Mouse (Mus musculus): ENCODE data around the gene Gm3269. TPM values are rescaled to one million over a fixed set of nuclear protein-coding genes. Genes with fewer than 3 reads are reported as not detected.

Gm3269 gene
- polyA plus RNA-seq (2017; shearing (Covaris generic)), result not detected

GRCm38 (mm10) chr14:4837806-4838205 is at the start of gene Gm3269:
Gene Gm3269, plus strand, starts transcription at chr14:4838106.

GRCm38 (mm10) chr14:4855299-4855980 is 17.5 kb downstream of the Gm3269 start, which contains the start of gene Gm3264:
Gene Gm3264, plus strand, starts transcription at chr14:4855576.

DNA sequence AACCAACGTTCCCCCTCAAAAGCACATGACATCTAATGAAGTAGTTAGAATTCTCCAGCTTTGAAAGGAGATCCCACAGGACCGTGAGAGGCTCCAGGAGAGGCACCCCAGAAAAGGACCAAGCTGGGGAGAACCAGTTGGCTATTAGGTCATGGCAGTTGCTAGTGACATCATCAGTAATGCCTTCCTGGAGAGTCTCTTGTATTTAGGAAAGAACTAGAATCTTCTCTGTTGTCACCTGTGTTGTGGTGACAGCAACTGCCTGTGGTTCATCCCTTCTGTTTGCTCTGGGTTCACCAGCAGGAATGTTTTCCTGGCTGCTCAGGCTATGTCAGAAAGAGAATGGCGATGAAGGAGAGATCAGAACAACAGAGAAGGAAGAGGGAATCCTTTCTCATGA is 54.2 kb downstream of the Gm3269 start, which contains the start of gene Gm3278:
Gene Gm3278 (plus strand): TSS at position 301 of the 400 bp plus-strand sequence.

Other genes with a start within 250 kb of the Gm3269 start
- not detected for gene Gm8159, start 205.8 kb upstream of the Gm3269 start, polyA plus RNA-seq (2017; shearing (Covaris generic))
- gene Gm3239, start 173.9 kb upstream of the Gm3269 start, polyA plus RNA-seq (2017; shearing (Covaris generic)), result not detected
- gene Gm7876, start 128.9 kb upstream of the Gm3269 start, polyA plus RNA-seq (2017; shearing (Covaris generic)), result not detected
- 9.1 TPM for gene Gm3252, start 111.3 kb upstream of the Gm3269 start, polyA plus RNA-seq (2017; shearing (Covaris generic))
- gene Gm9602, start 61.8 kb upstream of the Gm3269 start, polyA plus RNA-seq (2017; shearing (Covaris generic)), result not detected
- 2.8 TPM for gene Gm3264, start 17.5 kb downstream of the Gm3269 start, polyA plus RNA-seq (2017; shearing (Covaris generic))
- gene Gm3278, start 54.3 kb downstream of the Gm3269 start, polyA plus RNA-seq (2017; shearing (Covaris generic)), result not detected
- gene Gm8297, start 145.8 kb downstream of the Gm3269 start, polyA plus RNA-seq (2017; shearing (Covaris generic)), result 0.44 TPM
- not detected for gene Gm3298, start 177.8 kb downstream of the Gm3269 start, polyA plus RNA-seq (2017; shearing (Covaris generic))
- not detected for gene 4930555G01Rik, start 212.5 kb downstream of the Gm3269 start, polyA plus RNA-seq (2017; shearing (Covaris generic))
- gene Gm8281, start 232.9 kb downstream of the Gm3269 start, polyA plus RNA-seq (2017; shearing (Covaris generic)), result 9.8 TPM

All from inflammation-experienced regulatory T-cells, adult 16 weeks (primary cell).